Mouse (Mus musculus) CD4-positive helper T cell, adult 2 months (primary cell): ENCODE data around the gene Usp9x.

Source experiments
- DNase-seq: peaks from one replicate; pipeline ENCODE4 v3.0.0-alpha.2; 2012; ENCODE audit warnings: low read depth, missing footprints, low spot score

Gene Usp9x

GRCm38 (mm10) chrX:13072461-13072982, 1.2 kb downstream of the Usp9x start:
- DNase-seq: peak; percentile 78

- DNase-seq: no peak
These were observed 14.3 kb downstream of the Usp9x start for GRCm38 (mm10) chrX:13085621-13086020.

GRCm38 (mm10) chrX:13096985-13097384, 25.7 kb downstream of the Usp9x start:
- DNase-seq: no peak

GRCm38 (mm10) chrX:13206514-13206913, 135.2 kb downstream of the Usp9x start:
- no peak for DNase-seq

- DNase-seq: peak; percentile 88
These were observed 136.4 kb downstream of the Usp9x start for GRCm38 (mm10) chrX:13207512-13208341.

GRCm38 (mm10) chrX:13208404-13208803, 137.1 kb downstream of the Usp9x start:
- DNase-seq: no peak

GRCm38 (mm10) chrX:13214275-13214674, 143.0 kb downstream of the Usp9x start:
- peak; percentile 31 for DNase-seq
